In the genomic region with DNA sequence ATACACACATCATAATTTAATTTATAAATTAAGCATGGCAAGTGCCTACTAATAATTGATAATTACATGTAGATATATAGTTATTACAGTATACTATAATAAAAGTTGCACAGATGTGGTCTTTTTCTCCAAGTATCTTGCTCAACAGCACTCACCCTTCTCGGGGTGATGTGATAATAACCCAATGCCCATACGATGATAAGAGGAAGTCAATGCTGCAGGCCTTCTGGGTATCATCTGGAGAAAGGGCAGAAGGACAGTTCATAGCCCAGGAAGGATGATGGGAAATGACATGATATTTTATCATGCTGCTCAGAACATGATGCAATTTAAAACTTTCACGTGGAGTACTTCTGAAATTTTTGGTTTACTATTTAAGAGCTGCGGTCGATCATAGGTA, we compare ENCODE assay signal across 21 mouse cellular contexts.
"Had no signal": no experiment of that assay in that cellular context is flagged by ENCODE, and none has a peak within 500 bp of the region (broad histone marks: within the 10 kb centered on the region; RNA-seq: fewer than 3 reads in every experiment).

No protein-coding gene starts in this region.

- H3K9ac ChIP-seq: limb, embryonic 13.5 days; midbrain, embryonic 12.5 days; neural tube, embryonic 13.5 days had no signal

- H3K4me2 ChIP-seq: limb, embryonic 13.5 days; midbrain, embryonic 12.5 days; neural tube, embryonic 13.5 days had no signal

- H3K4me3 ChIP-seq: layer of hippocampus, adult 2 months; limb, embryonic 10.5 days; limb, embryonic 13.5 days; megakaryocyte, embryonic 14.5 days; midbrain, embryonic 12.5 days; myocyte; neural tube, embryonic 13.5 days had no signal

- ATAC-seq: intestine, embryonic 16.5 days; midbrain, embryonic 16.5 days had no signal

- DNase-seq: kidney, adult 18-20 months; kidney, adult 9 months; kidney, postnatal 14 days; kidney, postnatal 4 days; layer of hippocampus, adult 9-11 months; lung, adult 2 months; lung, postnatal 14 days; lung, postnatal 4 days; right cerebral cortex, postnatal 25 days; spleen, adult 18-20 months; thymus, adult 18-20 months; thymus, postnatal 36 days had no signal

- H3K27ac ChIP-seq: layer of hippocampus, adult 2 months; limb, embryonic 13.5 days; midbrain, embryonic 12.5 days had no signal

- H3K36me3 ChIP-seq: limb, embryonic 13.5 days; midbrain, embryonic 12.5 days; neural tube, embryonic 13.5 days had no signal

- H3K9me3 ChIP-seq: limb, embryonic 10.5 days; midbrain, embryonic 12.5 days; neural tube, embryonic 13.5 days had no signal

- H3K27me3 ChIP-seq: megakaryocyte, embryonic 14.5 days; neural tube, embryonic 13.5 days had no signal

- H3K4me1 ChIP-seq: megakaryocyte, embryonic 14.5 days; midbrain, embryonic 12.5 days had no signal
